Mouse (Mus musculus): ENCODE results near the gene Eif3d. TPM values are rescaled to one million over a fixed set of nuclear protein-coding genes. Genes with fewer than 3 reads are reported as not detected.

The Eif3d gene
- polyA plus RNA-seq, 1 experiment from 2014 or later, result 108 TPM

GRCm38 (mm10) chr15:77916851-77917544 lies 53.6 kb downstream of the Eif3d start:
- ATAC-seq (replicated peaks; ENCODE audit: insufficient number of reproducible peaks, insufficient read depth, low FRiP score, low read depth), result 0 out of 2 replicates have a peak, but pooled peaks have one; percentile 27
- Histone ChIP-seq H3K9me3 (replicated peaks) (no peaks in the 10 kb centered on the region), H3K27me3 (no peaks in the 10 kb centered on the region), H3K27ac (no peak overlapping the region), H3K4me1 (replicated peaks) (peaks cover 20% of the 10 kb centered on the region), H3K4me2 (no peak overlapping the region), H3K4me3 (no peak overlapping the region), H3K9ac (no peak overlapping the region), H3K36me3 (peaks cover 48% of the 10 kb centered on the region)
- 36% methylated on average over 8 of the region's 8 CpGs for WGBS

- ATAC-seq (replicated peaks; ENCODE audit: insufficient number of reproducible peaks, insufficient read depth, low FRiP score, low read depth), result no peak
- H3K27me3 ChIP-seq, result no peaks in the 10 kb centered on the region
- no peaks in the 10 kb centered on the region for H3K9me3 ChIP-seq (replicated peaks)
- peaks cover 27% of the 10 kb centered on the region for H3K4me1 ChIP-seq (replicated peaks)
- H3K36me3 ChIP-seq, result peaks cover 34% of the 10 kb centered on the region
- no peak overlapping the region for H3K9ac ChIP-seq
- no peak overlapping the region for H3K4me3 ChIP-seq
- WGBS, result 98% methylated on average over 4 of the region's 4 CpGs
- H3K27ac ChIP-seq, result no peak overlapping the region
- H3K4me2 ChIP-seq, result no peak overlapping the region
Observed at GRCm38 (mm10) chr15:77915287-77915686, 55.3 kb downstream of the Eif3d start.

- Histone ChIP-seq H3K4me2 (no peak overlapping the region), H3K4me1 (replicated peaks) (peaks cover 30% of the 10 kb centered on the region), H3K27me3 (no peaks in the 10 kb centered on the region), H3K4me3 (no peak overlapping the region), H3K9ac (no peak overlapping the region), H3K27ac (no peak overlapping the region), H3K36me3 (peaks cover 34% of the 10 kb centered on the region), H3K9me3 (replicated peaks) (no peaks in the 10 kb centered on the region)
- WGBS, result 97% methylated on average over 3 of the region's 3 CpGs
- no peak for ATAC-seq (replicated peaks; ENCODE audit: insufficient number of reproducible peaks, insufficient read depth, low FRiP score, low read depth)
Observed at GRCm38 (mm10) chr15:77914507-77914906, 56.1 kb downstream of the Eif3d start.

GRCm38 (mm10) chr15:77913054-77913453 lies 57.6 kb downstream of the Eif3d start:
- H3K27me3 ChIP-seq, result no peaks in the 10 kb centered on the region
- 74% methylated on average over 8 of the region's 8 CpGs for WGBS
- no peak overlapping the region for H3K9ac ChIP-seq
- peaks cover 30% of the 10 kb centered on the region for H3K4me1 ChIP-seq (replicated peaks)
- peaks cover 30% of the 10 kb centered on the region for H3K36me3 ChIP-seq
- no peaks in the 10 kb centered on the region for H3K9me3 ChIP-seq (replicated peaks)
- peak overlapping the region; percentile 63 for H3K27ac ChIP-seq
- no peak for ATAC-seq (replicated peaks; ENCODE audit: insufficient number of reproducible peaks, insufficient read depth, low FRiP score, low read depth)
- H3K4me2 ChIP-seq, result no peak overlapping the region
- no peak overlapping the region for H3K4me3 ChIP-seq

- H3K27me3 ChIP-seq, result no peaks in the 10 kb centered on the region
- ATAC-seq (replicated peaks; ENCODE audit: insufficient number of reproducible peaks, insufficient read depth, low FRiP score, low read depth), result no peak
- no peaks in the 10 kb centered on the region for H3K9me3 ChIP-seq (replicated peaks)
- 54% methylated on average over 7 of the region's 7 CpGs for WGBS
- peaks cover 30% of the 10 kb centered on the region for H3K4me1 ChIP-seq (replicated peaks)
- H3K4me2 ChIP-seq, result no peak overlapping the region
- no peak overlapping the region for H3K9ac ChIP-seq
- no peak overlapping the region for H3K4me3 ChIP-seq
- peaks cover 25% of the 10 kb centered on the region for H3K36me3 ChIP-seq
- peak overlapping the region; percentile 63 for H3K27ac ChIP-seq
Observed at GRCm38 (mm10) chr15:77912585-77912984, 58.0 kb downstream of the Eif3d start.

- H3K4me3 ChIP-seq, result no peak overlapping the region
- peaks cover 31% of the 10 kb centered on the region for H3K4me1 ChIP-seq (replicated peaks)
- peak overlapping the region; percentile 63 for H3K27ac ChIP-seq
- H3K9me3 ChIP-seq (replicated peaks), result no peaks in the 10 kb centered on the region
- no peaks in the 10 kb centered on the region for H3K27me3 ChIP-seq
- 46% methylated on average over 5 of the region's 5 CpGs for WGBS
- H3K36me3 ChIP-seq, result peaks cover 24% of the 10 kb centered on the region
- no peak for ATAC-seq (replicated peaks; ENCODE audit: insufficient number of reproducible peaks, insufficient read depth, low FRiP score, low read depth)
- H3K4me2 ChIP-seq, result no peak overlapping the region
- no peak overlapping the region for H3K9ac ChIP-seq
Observed at GRCm38 (mm10) chr15:77912048-77912447, 58.6 kb downstream of the Eif3d start.

- Histone ChIP-seq H3K27ac (peak overlapping the region; percentile 63), H3K4me3 (no peak overlapping the region), H3K9me3 (replicated peaks) (no peaks in the 10 kb centered on the region), H3K36me3 (peaks cover 20% of the 10 kb centered on the region), H3K27me3 (no peaks in the 10 kb centered on the region), H3K4me1 (replicated peaks) (peaks cover 40% of the 10 kb centered on the region), H3K9ac (no peak overlapping the region), H3K4me2 (no peak overlapping the region)
- WGBS, result 15% methylated on average over 2 of the region's 2 CpGs
- ATAC-seq (replicated peaks; ENCODE audit: insufficient number of reproducible peaks, insufficient read depth, low FRiP score, low read depth), result peak; percentile 55; the same call in 1 of the 2 replicates
Observed at GRCm38 (mm10) chr15:77911065-77911464, 59.5 kb downstream of the Eif3d start.

Other genes starting within 250 kb of the Eif3d start
- gene Apol9b, start 241.8 kb downstream of the Eif3d start, polyA plus RNA-seq (2015; fragmentation: Nextera tagmentation; extraction: Ambion mirVana), result 0.13 and 0.26 TPM in 2 replicates
- gene Apol8, start 213.8 kb downstream of the Eif3d start, polyA plus RNA-seq (2015; fragmentation: Nextera tagmentation; extraction: Ambion mirVana), result 0.24 TPM in 1 of 2 replicates, not detected in the other
- 25.2 and 33.7 TPM in 2 replicates for gene Myh9, start 128.6 kb downstream of the Eif3d start, polyA plus RNA-seq (2015; fragmentation: Nextera tagmentation; extraction: Ambion mirVana)
- 251 and 280 TPM in 2 replicates for gene Txn2, start 41.8 kb downstream of the Eif3d start, polyA plus RNA-seq (2015; fragmentation: Nextera tagmentation; extraction: Ambion mirVana)
- 0.48 and 1.2 TPM in 2 replicates for gene Foxred2, start 14.1 kb downstream of the Eif3d start, polyA plus RNA-seq (2015; fragmentation: Nextera tagmentation; extraction: Ambion mirVana)
- gene Cacng2, start 149.2 kb upstream of the Eif3d start, polyA plus RNA-seq (2015; fragmentation: Nextera tagmentation; extraction: Ambion mirVana), result 0.03 TPM in 1 of 2 replicates, not detected in the other
- gene Ift27, start 203.3 kb upstream of the Eif3d start, polyA plus RNA-seq (2015; fragmentation: Nextera tagmentation; extraction: Ambion mirVana), result 38.1 and 49.9 TPM in 2 replicates
- 1.0 and 1.1 TPM in 2 replicates for gene Pvalb, start 235.6 kb upstream of the Eif3d start, polyA plus RNA-seq (2015; fragmentation: Nextera tagmentation; extraction: Ambion mirVana)